Mouse (Mus musculus): Measurements from ENCODE around the gene Nmur1. TPM values are rescaled to one million over a fixed set of nuclear protein-coding genes. Genes with fewer than 3 reads are reported as not detected.

Gene Nmur1
- total RNA-seq, 2 experiments from 2014 or later = not detected

DNA sequence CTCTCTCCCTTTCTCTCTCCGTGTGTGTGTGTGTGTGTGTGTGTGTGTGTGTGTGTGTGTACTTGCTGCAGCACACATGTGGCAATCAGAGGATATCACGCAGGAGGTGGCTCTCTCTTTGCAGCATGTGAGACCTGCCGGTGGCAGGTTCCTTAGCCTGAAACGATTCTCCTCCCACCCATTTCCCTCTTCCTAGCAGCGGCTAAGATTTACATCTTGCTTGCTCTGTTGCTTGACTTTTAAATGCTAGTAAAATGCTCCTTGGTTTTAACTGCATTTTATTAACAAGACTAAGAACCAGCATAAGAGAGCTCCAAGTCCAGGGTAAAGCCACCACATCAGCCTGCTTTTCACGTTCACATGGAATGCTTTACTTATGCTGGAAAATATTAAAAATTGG, 47.4 kb downstream of the Nmur1 start:
- no peak for ATAC-seq (replicated peaks; ENCODE audit: low FRiP score, low TSS enrichment, poor library complexity, severe bottlenecking)

DNA sequence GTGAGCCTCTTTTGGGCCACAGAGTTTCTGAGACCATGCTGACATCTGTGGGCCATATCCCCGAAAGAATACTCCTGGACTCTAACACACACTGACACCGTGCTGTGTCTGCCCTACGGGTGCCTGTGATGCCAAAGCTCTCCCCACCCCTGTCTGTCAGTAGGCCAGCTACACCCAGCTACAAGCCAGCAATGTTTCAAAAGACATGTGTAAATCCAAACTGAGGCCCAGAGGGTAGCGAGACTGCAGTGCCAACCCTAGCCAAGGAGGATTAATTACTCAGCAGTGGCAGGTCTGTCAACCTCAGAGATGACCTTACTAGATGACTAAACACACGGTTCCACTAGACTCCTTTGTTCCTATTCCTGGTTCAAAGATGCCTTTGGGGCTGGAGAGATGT, 49.7 kb downstream of the Nmur1 start:
- ATAC-seq (replicated peaks; ENCODE audit: low FRiP score, low TSS enrichment, poor library complexity, severe bottlenecking) = no peak

DNA sequence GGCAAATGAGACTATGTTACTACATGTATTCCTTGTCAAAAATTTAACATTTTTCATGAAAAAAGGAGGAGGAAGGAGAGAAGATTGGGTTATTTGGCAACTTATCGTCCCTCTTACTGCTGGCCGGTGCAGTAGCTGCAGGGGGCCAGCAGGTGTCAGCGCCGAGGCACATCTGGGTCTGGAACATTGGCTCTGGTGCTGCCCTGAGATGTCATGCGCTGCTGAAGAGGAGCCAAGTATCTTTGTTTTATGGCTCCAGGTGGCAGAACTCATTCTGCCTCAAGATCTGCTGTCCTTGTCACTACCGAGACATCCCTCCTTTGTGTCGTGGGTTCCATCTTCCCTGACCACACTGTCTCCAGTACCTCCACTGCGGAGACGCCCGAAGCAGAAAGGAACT, 54.0 kb downstream of the Nmur1 start:
- peak; percentile 93 for ATAC-seq (replicated peaks; ENCODE audit: low FRiP score, low TSS enrichment, poor library complexity, severe bottlenecking)

- no peak for ATAC-seq (replicated peaks; ENCODE audit: low FRiP score, low TSS enrichment, poor library complexity, severe bottlenecking)
Measured at GRCm38 (mm10) chr1:86368086-86368485, 57.9 kb downstream of the Nmur1 start.

DNA sequence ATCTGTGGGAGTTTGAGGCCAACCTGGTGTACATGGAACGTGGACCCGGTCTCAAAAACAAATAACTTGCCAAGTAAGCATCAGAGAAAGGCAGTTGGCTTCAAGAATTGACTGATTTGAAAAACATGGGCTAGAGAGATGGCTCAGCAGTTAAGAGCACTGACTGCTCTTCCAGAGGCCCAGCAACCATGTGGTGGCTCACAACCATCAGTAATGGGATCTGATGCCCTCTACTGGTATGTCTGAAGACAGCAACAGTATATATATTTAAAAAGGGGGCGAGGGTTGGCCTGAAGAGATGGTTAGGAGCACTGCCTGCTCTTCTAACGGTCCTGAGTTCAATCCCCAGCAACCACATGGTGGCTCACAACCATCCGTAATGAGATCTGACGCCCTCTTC, 62.4 kb downstream of the Nmur1 start:
- ATAC-seq (replicated peaks; ENCODE audit: low FRiP score, low TSS enrichment, poor library complexity, severe bottlenecking) = no peak

- ATAC-seq (replicated peaks; ENCODE audit: low FRiP score, low TSS enrichment, poor library complexity, severe bottlenecking) = no peak
Measured at GRCm38 (mm10) chr1:86361852-86362615, 64.0 kb downstream of the Nmur1 start.

- no peak for ATAC-seq (replicated peaks; ENCODE audit: low FRiP score, low TSS enrichment, poor library complexity, severe bottlenecking)
Measured at GRCm38 (mm10) chr1:86360441-86360840, 65.6 kb downstream of the Nmur1 start.

DNA sequence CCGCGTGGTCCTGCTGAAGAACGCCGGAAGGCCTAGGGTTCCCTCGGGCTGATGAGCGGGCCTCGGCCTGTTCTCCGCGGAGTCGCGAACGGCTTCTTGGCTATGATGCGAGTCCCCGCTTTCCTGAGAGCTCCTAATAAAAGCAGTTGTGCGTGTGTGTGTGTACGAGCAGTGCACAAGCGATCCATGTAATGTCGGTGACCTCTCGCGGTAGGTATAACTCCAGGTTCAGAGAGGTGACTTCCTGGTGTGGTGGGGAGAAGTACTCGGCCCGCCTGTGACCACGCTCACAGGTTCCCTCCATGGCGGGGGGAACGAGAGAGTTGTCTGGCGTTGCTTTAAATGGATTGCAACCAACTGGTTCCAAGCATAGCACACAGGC, 66.2 kb downstream of the Nmur1 start:
- ATAC-seq (replicated peaks; ENCODE audit: low FRiP score, low TSS enrichment, poor library complexity, severe bottlenecking) = peak; percentile 20

DNA sequence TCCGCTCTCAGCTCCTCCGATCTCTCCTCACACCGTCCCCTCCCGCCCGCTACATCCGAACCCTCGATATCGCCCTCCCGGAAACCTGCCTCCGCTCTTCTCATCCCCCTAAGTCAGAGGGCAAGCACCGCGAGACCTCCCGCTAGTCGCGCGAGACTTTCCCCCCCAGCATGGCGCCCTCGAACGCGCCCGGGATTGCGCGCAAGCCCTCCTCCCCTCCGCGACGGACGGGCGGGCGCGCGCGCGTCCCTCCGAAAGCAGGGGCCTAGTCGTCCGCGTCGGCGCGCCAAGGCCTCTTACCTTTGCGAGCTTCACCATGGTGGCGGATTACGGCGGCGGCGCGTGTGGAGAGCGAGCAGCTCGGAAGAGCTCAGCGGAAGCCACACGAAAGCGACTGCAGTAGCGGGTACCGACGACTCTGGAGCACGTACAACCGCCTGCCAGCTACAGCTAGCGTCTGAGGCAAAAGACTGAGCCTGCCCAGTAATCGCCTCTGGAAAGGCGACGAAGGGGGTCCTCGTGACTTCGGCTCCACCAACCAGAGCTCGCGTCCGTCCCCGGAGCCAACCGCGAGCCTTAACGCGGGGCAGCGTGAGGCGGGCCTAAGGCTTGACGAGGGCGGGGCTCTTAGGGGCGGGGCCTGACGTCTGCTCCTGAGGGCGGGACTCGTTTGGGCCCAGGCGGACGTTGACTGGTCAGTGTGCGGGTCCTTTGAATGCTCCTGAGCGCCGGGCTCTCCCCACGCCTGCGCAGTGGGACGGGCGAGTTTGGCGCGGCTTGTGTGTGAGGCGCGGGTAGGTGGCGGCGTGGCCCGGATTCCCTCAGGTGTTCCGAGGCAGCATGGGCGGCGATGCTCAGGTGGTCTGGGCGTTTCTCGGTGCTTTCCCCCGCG, 66.9 kb downstream of the Nmur1 start, which contains the start of gene Ncl:
Gene Ncl (minus strand): TSS at position 495 of the 892 bp plus-strand sequence.
- peak; percentile 88 for ATAC-seq (replicated peaks; ENCODE audit: low FRiP score, low TSS enrichment, poor library complexity, severe bottlenecking)

DNA sequence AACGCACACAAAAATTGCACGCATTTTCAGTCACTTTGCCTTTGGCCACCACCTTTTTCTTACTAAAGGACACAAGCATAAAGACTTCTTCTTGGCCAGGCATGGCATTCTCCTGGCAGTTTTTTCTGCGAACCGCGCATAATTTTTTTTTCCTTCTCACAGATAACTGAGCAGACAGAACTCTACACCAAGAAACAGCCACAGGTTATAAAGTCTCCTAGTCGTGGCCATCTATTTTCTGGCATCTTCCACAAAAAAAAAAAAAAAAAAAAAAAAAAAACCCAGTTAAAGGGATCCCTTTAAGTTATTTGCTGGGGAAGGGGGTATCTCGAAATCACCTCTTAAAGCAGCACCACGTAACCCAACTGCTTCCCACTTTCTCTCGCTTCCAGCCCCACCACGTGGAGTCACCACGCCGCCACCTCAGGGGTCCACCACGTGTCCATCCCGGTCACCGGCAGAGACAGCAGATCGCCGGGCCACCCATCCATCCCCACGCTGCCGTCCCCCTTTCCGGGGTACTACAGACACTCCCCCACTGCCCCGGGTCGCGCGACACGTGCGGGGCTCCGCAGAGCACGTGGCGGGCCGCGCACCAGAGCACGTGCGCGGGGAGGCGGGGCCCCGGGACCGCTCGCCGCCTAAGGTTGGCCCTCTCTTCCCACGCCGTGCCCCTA, 67.7 kb downstream of the Nmur1 start:
- ATAC-seq (replicated peaks; ENCODE audit: low FRiP score, low TSS enrichment, poor library complexity, severe bottlenecking) = no peak; the same call in 1 of the 2 replicates

- ATAC-seq (replicated peaks; ENCODE audit: low FRiP score, low TSS enrichment, poor library complexity, severe bottlenecking) = no peak
Measured at GRCm38 (mm10) chr1:86354186-86354585, 71.8 kb downstream of the Nmur1 start.

DNA sequence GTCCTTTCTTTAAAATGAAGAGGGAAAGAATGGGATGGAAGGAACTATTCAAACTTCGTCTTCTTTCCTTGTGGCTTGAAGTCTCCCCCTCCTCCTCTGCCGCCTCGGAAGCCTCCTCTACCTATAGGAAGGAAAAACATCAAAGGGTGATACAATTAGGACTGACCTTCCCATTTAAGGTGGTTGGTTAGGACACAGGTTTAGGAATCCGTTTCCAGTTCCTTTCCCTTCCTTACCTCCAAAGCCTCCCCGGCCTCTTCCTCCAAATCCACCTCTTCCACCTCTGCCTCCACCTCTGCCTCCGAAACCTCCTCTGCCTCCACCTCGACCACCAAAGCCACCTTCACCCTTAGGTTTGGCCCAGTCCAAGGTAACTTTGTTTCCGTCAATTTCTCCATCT, 75.5 kb downstream of the Nmur1 start:
- ATAC-seq (replicated peaks; ENCODE audit: low FRiP score, low TSS enrichment, poor library complexity, severe bottlenecking) = no peak

GRCm38 (mm10) chr1:86349696-86350095, 76.3 kb downstream of the Nmur1 start:
- ATAC-seq (replicated peaks; ENCODE audit: low FRiP score, low TSS enrichment, poor library complexity, severe bottlenecking) = no peak

DNA sequence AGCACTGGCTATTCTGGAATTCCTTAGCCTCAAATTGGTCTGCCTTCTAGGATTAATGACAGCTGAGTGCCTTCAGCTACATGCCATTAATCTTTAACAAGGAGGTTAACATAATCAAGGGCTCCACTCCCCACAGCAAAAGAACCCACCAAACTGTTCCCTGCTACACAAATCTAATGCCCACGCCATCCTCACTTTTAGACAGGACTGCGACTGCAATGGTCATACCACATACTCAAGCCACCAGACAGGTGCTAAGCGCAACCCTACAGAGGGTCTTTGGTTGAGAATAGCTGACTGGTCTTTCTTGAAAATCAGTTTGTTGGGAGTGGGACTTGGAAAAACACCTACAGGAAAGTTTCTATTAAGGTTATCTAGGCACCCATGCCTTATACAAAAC, 76.8 kb downstream of the Nmur1 start:
- no peak for ATAC-seq (replicated peaks; ENCODE audit: low FRiP score, low TSS enrichment, poor library complexity, severe bottlenecking)

- no peak for ATAC-seq (replicated peaks; ENCODE audit: low FRiP score, low TSS enrichment, poor library complexity, severe bottlenecking)
Measured at GRCm38 (mm10) chr1:86348801-86349200, 77.2 kb downstream of the Nmur1 start.

DNA sequence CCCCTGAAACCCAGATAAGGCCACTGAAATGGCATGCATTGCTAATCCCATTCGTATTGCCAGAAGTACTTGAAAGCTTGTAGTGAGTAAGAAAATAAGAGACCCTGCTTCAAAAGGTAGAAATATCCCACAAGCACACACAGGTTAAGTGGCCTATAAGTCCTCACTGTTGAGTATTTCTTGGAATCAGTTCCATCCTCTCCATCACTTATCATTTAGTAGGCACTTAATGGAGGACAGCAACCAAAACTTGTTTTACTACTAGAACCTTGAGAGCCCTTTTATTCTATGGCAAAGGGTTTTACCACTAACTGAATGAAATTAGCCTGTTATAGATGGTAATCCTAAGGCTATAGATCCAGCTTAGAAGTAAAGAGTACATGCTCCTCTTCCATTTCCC, 77.9 kb downstream of the Nmur1 start:
- ATAC-seq (replicated peaks; ENCODE audit: low FRiP score, low TSS enrichment, poor library complexity, severe bottlenecking) = no peak

- no peak for ATAC-seq (replicated peaks; ENCODE audit: low FRiP score, low TSS enrichment, poor library complexity, severe bottlenecking)
Measured at GRCm38 (mm10) chr1:86347716-86348045, 78.3 kb downstream of the Nmur1 start.

GRCm38 (mm10) chr1:86346851-86347715, 78.9 kb downstream of the Nmur1 start:
- ATAC-seq (replicated peaks; ENCODE audit: low FRiP score, low TSS enrichment, poor library complexity, severe bottlenecking) = no peak

DNA sequence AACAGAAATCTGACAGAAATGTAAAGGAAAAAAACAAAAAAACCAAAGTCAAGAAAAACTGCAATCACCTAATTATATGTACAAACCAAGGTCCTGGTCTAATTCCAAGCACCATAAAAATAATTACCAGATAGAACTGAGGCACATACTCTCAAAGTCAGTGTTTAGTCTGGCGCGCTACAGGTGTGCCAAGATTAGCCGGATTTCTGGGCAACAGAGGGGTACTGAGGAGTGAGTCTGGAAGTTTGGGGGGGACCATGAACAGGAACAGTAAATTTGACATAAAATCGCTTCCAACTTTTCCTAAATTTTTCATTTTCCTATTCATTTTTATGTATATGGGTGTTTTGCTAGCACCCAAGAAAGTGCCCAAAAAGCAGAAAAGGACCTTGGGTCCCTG, 80.1 kb downstream of the Nmur1 start:
- ATAC-seq (replicated peaks; ENCODE audit: low FRiP score, low TSS enrichment, poor library complexity, severe bottlenecking) = no peak
